Mouse (Mus musculus): Measurements from ENCODE around the gene Bcr.

Gene Bcr

DNA sequence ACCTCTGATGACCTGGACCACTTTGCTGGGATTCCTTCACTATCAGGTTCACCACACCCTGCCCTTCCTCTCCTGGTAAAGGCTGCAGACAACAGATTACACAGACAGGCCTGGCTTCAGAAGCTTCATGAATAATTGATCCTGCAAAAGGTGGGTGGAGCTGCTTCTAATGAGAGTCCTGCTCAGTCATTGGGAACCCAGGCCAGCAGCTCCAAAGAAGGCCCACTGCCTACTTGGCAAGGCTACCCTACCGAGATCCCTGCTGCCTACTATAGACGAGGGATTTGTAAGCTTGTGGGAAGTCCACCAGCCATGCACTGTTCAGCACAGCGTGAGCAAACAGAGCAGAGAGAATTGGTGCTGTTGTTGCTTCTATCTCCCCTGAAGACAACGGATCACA, 4.1 kb upstream of the Bcr start:
- DNase-seq (ENCODE audit: low read depth, low spot score), result no peak

DNA sequence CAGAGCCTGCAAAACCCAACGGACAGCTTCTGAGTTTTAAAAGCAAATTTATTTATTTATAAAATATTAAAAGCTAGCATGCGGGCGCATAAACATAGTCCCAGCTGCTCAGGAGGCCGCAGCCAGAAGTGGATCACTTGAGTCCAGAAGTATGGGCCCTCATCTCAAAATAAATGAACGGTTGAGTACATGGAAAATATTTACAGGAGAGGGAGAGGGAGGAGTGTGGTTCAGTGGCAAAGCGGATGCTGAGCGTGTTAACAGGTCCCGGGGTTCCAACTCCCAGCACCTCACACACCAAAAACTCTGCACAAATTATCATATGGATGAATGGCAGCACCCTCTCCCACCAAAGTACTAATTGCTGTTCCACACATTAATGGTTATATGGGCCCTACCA, 2.1 kb upstream of the Bcr start:
- DNase-seq (ENCODE audit: low read depth, low spot score), result no peak

DNA sequence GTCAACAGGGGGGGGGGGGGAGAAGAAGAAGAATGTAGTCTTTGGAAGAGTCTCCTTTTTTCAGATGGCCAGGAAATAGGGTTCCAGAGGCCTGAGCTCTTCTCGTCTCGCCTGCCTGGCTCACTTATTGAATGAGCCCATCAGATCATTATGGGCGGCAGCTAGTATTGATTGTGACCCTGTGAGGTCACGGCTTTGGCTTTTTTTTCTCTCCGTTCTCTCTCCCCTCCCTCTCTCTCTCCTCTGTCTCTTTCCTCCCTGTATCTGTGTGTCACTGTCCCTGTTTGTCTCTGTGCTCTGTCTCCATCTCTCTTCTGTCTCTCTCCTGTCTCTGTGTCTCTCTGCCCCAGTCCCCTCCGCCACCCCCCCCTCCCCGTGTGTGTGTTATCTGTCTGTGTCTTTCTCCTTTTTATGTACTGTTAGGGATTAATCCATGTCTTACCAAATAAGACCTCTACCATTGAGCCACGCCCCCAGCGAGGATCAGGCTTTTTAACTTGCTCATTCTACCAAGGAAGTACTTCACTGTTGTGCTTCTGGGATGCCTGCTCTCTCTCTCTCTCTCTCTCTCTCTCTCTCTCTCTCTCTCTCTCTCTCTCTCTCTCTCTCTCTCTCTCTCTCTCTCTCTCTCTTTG, 1.5 kb upstream of the Bcr start:
- no peak for DNase-seq (ENCODE audit: low read depth, low spot score)

DNA sequence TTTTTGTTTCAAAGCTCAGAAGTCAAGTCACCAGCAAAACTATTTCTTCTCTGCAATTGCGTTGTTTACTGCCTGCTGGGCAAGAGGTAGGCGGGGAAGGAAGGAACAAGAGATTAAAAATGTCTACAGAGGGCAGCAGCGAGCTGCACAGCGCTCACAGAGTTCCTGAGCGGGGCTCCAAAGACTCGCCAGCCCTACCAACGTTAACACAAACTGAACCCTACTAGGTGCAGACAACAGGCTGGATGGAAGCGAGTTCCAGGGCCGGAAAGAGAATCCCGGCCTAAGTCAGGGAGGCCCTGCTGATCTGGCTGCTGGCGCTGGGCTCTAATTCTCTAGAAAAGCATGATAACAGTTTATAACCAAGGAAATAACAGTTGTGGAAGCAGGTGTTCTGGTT, 996 bp upstream of the Bcr start:
- peak; percentile 56 for DNase-seq (ENCODE audit: low read depth, low spot score)

DNA sequence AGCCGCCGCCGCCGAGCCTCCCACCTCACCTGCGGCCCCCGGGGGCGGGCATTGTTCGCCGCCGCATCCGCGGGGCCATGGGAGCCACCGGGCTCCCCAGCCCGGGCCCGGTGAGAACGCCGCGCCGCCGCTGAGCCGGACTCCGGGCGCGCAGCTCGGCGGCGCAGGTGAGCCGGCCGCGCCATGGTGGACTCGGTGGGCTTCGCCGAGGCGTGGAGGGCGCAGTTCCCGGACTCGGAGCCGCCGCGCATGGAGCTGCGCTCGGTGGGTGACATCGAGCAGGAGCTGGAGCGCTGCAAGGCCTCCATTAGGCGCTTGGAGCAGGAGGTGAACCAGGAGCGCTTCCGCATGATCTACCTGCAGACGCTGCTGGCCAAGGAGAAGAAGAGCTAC, 447 bp downstream of the Bcr start:
- DNase-seq (ENCODE audit: low read depth, low spot score), result no peak

DNA sequence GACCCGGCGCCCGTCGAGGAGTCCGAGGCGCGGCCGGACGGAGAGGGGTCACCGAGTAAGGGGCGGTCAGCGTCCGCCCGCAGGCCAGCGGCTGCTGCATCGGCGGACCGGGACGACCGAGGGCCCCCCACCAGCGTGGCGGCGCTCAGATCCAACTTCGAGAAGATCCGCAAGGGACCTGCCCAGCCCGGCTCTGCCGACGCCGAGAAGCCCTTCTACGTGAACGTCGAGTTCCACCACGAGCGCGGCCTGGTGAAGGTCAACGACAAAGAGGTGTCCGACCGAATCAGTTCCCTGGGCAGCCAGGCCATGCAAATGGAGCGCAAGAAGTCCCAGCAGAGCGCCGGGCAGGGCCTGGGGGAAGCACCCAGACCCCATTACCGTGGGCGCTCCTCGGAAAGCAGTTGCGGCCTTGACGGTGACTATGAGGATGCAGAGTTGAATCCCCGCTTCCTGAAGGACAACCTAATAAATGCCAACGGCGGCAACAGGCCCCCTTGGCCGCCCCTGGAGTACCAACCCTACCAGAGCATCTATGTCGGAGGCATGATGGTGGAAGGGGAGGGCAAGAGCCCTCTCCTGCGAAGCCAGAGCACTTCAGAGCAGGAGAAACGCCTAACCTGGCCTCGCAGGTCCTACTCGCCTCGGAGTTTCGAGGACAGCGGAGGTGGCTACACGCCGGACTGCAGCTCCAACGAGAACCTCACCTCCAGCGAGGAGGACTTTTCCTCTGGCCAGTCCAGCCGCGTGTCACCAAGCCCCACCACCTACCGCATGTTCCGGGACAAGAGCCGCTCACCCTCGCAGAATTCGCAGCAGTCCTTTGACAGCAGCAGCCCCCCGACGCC, 1.2 kb downstream of the Bcr start:
- no peak for DNase-seq (ENCODE audit: low read depth, low spot score)

DNA sequence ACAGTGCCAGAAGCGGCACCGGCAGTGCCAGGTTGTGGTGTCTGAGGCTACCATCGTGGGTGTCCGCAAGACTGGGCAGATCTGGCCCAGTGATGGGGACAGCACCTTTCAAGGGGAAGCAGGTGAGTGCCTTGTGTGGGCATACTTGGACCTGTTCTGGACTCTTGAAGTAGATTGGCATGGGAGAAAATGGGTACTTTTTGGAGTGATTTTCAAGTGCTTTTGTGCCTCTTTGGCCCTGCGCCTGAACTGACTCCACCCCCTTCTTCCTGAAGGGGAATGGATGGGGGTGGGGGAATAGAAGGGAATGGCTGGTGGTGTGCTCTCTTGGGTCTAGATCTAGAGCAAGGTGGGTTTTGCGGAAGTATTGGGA, 1.8 kb downstream of the Bcr start:
- no peak for DNase-seq (ENCODE audit: low read depth, low spot score)

DNA sequence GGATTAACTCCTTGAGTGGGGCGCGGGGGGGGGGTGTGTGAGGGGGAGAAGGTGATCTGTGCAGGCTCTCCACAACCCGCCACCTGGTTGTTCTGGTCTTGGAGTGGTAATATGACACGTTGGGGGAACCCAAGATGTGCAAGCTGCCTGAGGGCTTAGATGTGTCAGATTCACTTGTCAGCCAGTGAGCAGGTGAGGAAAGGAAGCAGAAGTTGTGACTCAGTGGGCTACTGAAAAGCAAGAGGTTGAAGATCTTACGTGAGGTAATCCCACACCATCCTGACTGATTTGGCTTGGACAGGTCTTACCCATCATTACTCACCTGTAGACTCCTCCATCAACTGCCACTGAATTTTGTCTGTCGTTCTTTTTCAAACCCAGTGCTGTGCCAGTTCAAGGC, 2.2 kb downstream of the Bcr start:
- no peak for DNase-seq (ENCODE audit: low read depth, low spot score)

DNA sequence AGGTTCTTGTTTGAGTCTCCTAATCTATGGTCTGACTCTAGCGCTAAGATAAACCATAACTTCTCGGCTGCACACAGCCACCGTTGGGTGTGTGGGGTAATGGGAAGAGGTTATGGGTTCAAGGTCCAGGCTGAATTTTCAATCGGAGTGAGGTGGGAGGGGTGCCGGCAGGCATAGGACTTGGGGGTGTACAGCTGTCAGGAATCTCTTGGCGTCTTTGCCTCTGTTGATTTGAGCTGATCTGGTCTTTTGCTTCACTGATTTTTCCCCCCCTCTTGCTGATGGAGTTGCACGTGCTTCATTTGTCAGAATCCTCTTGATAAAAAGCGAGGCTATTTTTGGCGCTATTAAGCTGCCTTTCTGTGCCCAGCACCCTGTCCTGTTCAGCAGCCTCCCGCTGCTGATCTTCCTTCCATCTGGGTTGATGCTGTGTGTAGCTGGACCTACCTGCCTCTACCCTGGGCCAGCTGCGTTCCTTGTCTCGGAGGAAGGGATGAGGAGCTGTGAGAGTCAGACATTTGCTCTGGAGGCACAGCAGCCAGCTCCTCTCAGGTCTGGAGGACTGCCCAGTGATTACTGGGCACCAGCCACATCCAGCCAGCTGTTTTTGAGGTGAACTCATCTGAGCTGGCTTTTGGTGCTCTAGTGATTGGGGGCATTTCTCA, 3.0 kb downstream of the Bcr start:
- no peak for DNase-seq (ENCODE audit: low read depth, low spot score)

DNA sequence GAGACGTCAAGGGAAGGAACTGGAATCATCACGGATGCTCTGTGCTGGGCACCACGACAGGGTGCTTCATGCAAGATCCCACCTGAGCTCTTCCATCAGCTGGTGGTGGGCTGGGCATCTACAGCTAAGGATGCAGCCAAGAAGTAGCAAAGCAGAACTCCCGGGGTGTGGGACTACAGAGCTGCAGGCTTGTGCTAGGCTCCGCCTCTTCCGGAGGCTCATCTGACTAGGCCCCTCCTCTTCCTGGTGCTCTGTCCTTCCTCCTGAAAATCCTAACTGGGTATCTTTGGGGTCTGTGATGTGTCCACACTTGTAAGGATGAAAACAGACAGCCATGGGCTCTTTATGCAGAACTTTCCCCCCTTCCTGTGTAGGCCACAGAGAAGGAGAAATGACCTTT, 5.3 kb downstream of the Bcr start:
- no peak for DNase-seq (ENCODE audit: low read depth, low spot score)

DNA sequence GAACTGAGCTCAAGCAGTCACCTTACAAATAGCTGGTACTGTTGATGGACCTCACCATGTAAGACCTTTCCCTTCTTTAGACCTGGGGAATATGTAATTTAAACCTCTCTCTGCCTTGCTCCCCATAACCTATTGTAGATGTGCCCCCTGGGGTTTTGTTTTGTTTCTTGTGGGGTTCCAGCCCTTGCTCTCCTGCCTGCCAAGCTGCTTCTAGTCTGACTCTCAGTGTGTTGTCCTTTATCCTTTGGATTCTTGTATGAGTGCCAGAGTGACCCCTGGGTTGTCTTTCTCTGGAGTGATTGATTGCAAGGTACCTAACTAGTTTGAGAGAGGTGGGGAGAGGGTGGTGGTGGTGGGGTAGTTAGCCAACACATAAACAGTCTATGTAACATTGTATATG, 7.1 kb downstream of the Bcr start:
- DNase-seq (ENCODE audit: low read depth, low spot score), result no peak

DNA sequence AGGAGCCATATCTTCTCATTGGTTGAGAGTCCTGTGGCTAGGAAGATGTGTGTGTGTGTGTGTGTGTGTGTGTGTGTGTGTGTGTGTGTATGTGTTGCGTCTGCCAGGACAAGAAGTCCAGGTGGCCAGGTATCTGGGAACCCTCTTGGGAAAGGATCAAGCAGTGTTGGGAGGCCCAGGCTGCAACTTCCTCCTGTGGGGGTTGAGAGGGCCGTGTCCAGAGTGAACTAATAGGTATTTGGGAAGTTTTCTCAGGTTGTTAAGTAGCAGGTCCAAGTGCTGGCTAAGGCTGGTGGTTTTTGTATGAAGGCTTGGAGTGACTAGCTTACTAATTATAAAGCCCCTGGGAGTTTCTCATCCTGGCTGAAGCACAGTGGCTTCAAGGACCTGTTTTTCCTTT, 7.7 kb downstream of the Bcr start:
- DNase-seq (ENCODE audit: low read depth, low spot score), result no peak

DNA sequence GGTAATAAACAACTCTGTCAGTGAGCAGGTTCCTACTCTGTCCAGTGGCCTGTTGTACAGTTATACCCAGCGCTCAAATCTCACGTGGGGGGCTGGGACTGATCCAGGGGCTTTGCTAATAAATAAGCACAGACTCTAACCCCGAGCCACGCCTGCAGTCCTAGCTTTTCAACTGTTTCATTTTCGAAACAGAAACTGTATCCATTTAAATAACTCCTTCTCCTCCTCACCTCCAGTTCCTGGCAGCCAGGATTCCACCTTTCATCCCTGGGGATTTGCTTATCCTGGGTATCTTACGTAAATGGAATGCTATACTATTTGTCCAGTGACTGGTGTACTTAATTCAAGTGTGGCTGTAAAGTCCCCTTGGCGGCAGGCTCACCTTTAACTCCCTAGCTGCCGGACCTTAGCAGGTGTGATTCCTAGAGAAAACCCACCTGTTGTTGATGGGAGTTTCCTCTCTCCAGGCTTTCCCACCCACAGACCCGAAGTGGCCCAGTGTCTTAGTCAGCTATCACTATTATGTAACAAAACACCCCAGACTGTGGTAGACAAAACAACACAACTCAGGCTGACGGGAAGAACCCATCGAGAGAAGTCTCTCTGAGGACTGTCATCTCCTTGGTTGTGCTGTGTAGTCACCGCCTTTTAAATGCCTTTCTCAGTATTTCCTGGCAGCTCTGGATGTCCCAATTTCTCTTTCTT, 8.4 kb downstream of the Bcr start:
- no peak for DNase-seq (ENCODE audit: low read depth, low spot score)

DNA sequence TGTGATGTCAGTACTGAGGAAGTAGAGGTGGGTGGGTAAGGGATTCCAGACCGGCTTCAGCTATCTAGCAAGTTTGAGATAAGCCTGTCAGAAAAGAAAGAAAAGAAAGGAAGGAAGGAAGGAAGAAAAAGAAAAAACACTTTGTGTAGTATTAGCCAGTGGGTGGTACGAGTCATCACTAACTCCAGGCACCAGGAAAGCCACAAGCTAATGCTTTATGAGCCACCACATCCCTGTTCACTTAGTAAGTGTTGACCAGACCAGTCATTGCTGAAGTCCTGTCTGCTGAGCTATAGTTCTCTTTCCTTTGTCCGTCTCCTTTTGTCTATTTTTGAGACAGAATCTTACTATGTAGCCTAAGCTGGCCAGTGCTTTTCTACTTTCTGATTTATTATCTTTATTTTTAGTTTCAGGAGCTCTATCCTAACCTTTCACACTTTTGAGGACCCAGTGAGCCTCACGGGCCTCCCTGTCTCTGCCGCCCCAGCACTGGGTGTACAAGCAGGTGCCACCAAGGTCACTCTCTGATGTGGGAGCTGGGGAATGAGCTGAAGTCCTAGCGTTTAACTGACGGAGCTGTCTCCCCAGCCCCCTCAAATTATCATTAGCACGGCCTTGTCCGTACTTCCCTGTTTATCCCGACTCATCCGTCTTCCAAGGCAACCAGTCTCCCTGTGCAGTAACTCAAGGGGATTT, 10.0 kb downstream of the Bcr start:
- no peak for DNase-seq (ENCODE audit: low read depth, low spot score)

DNA sequence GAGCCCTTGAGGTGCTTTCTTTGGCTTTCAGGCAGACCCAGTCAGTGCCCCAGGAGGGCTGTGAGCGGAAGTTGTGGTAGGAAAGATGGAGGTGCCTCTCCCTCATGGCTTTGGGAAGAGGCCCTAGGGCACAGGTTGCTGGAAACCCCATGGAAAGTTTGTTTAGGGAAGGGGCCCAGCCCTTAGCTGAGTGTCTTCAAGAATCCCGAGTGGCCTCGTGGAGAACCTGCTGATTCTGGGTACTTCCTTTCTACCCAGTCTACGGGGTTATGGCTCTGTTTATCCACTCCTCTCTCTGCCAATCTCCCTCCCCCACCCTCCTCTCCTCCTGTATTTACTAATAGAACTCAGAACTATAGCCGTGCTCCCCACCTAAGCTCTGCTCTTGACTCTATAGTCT, 15.3 kb downstream of the Bcr start:
- no peak for DNase-seq (ENCODE audit: low read depth, low spot score)

DNA sequence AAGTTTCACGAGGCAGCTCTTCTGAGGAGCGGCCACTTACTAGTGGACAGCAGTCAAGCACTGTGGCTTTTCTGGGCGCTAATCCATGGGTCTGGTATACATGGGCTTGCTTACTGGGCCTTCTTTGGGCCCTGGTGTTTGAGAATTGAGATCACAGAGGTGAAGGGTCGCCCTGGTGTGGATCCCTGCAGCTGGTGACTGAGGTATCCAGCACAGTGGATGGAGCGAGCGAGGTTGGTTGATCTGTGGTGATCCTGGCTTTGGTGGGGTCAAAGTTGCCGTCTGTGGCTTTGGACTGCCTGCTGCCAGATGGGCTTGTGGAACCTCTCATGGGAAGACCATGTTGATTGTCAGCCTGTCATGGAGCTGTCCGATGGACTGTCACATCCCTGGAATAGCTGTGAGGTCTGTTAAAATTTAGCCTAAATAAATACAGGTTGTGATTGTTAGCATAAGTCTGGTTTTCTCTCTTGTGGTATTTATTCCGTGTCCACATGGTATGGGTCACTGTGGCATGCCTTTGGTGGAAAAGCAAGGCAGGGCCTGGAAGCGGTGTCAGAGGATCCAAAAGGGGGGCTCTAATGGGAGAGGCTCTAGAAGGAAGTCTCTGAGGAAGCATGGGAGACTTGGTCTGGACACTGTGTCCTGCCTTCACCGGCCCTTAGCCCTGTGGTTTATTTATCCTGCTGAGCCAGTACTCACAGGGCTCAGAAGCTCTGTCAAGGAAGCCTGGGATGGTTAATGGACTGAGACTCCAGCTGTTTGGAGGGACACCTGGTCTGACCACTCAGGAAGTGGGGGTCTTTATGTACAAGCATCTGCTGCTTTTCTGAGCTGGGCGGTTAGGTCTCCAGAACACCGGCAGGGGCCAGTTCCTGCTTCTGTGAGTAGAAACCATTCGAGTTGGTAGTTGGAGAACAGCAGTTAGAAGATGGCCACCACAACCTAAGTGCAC, 18.1 kb downstream of the Bcr start:
- DNase-seq (ENCODE audit: low read depth, low spot score), result no peak

DNA sequence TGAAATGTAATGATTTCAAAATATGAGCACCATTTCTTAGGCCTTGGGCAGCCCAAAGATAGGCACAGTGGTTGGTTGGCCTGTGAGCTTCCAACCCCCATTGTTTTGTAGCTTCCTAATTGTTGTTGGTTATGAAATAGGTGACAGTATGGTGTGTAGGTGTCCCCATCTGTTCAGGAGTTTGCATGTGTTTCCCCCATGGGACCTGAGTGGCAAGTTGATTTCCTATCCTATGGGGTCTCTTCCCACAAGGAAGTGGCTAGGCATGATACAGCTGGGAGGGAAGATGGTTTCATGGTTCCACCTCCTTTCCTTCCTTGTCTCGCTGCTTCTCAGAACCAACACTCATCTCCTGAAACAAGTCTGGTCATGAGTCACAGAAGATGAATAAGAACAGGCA, 24.9 kb downstream of the Bcr start:
- DNase-seq (ENCODE audit: low read depth, low spot score), result no peak

DNA sequence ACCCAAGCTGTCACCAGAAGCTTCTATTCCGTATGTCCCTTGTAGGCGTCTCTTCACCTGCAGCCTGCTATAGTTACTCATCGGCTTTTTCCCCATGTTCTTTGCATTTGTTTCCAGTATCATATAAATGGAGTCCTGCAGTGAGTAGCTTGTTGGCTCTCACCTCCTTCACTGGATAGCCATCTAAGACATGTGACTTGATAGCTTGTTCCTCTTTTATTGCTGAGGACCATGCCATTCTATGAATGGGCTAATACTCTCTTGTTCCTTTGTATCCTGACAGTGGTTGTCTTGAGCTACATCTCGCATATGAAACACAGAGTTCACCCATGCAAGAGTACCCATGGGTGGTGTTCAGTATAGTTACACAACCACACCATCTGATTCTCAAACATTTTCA, 28.1 kb downstream of the Bcr start:
- DNase-seq (ENCODE audit: low read depth, low spot score), result no peak

DNA sequence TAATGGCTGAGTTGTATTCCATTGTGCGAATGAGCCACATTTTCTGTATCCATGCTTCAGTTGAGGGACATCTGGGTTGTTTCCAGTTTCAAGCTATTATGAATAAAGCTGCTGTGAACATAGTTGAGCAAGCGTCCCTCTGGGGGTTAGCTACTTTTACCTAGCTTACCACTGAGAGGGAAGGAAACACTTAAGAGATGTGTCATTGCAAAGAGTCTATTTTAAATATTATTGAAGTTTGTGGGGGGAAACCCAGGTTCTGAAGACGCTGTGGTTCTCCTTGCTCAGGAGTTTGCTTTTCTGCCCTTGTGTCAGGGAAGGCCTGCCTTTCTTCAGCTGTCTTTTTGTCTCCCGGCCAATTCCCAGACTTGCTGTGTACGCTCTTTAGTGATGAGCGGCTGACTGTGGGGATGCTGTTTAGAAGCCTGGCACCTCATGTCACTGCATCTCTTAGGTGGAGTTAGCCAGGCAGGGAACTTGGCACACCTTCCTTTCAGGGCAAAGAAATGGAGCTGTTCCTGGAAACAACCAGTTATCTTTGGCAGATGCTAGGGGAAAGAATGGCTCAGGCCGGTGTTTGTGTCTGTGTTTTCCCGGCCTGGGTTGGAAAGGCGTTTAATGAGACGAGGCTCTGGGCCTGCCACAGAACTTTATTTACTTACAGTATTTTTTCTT, 31.2 kb downstream of the Bcr start:
- no peak for DNase-seq (ENCODE audit: low read depth, low spot score)
